Mouse (Mus musculus): ENCODE measurements around the gene Lect2. TPM values are rescaled to one million over a fixed set of nuclear protein-coding genes. Genes with fewer than 3 reads are reported as not detected.

The Lect2 gene
- polyA plus RNA-seq, 2 experiments: not detected

DNA sequence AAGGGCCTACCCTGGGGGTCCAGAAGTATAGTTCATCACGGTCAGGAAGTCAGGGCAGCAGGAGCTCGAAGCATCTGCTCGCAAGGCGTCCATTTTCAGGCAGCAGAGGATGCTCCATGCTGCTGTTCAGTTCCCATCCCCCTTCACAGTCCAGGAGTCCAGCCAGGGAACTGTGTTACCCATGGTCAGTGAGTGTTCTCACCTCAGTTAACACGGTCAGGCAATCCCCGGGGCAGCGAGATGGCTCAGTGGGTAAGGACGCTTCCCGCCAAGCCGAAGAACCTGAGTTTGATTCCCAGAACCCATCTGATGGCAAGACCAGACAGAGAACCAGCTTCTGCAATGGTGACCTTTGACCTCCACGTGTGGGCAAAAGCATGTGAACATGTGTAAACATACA lies 20.0 kb downstream of the Lect2 start:
- no peaks in the 10 kb centered on the region for H3K4me1 ChIP-seq (ENCODE audit: control insufficient read depth, insufficient read depth, low read length)
- H3K27me3 ChIP-seq (ENCODE audit: control insufficient read depth, insufficient read depth, low read length): no peaks in the 10 kb centered on the region
- WGBS: 86% methylated on average over 11 of the region's 11 CpGs
- H3K27ac ChIP-seq (replicated peaks; ENCODE audit: low read depth, low read length): no peak overlapping the region
- H3K4me2 ChIP-seq (replicated peaks; ENCODE audit: low read depth, low read length, severe bottlenecking): no peak overlapping the region
- DNase-seq (ENCODE audit: low spot score) (no peak), ATAC-seq (ENCODE audit: low FRiP score, low read depth) (no peak)
- TF ChIP-seq POLR2A (IDR thresholded peaks at IDR 0.05; ENCODE audit: borderline replicate concordance, extremely low read depth, insufficient read depth, insufficient read length): no peak
- H3K9me3 ChIP-seq (ENCODE audit: control insufficient read depth, low read length): no peaks in the 10 kb centered on the region
- H3K9ac ChIP-seq (ENCODE audit: low read depth, low read length, severe bottlenecking): no peak overlapping the region
- H3K36me3 ChIP-seq (ENCODE audit: control insufficient read depth, insufficient read depth, low read length): no peaks in the 10 kb centered on the region
- no peak overlapping the region for H3K4me3 ChIP-seq (replicated peaks; ENCODE audit: low read length)

DNA sequence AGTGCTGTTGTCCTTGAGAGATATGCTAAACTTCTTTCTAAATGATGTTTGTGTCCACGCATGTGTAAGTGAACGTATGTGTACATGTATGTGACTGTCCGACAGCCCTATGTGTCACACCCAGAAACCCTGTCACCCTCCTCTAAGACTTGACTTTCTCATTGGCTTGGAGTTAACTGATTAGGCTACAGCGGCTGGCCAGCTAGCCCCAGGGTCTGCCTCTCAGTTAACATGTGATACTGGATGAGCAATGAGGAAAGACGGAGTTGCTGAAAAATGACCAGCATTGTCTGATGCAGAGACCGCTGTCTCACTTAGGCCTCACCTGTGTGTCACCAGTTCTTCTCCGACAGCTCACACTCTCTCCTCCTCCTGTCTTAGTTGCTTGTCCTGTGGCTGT lies 20.5 kb downstream of the Lect2 start:
- no peaks in the 10 kb centered on the region for H3K9me3 ChIP-seq (ENCODE audit: control insufficient read depth, low read length)
- DNase-seq (ENCODE audit: low spot score): no peak
- H3K9ac ChIP-seq (ENCODE audit: low read depth, low read length, severe bottlenecking): no peak overlapping the region
- H3K4me3 ChIP-seq (replicated peaks; ENCODE audit: low read length): no peak overlapping the region
- no peak for ATAC-seq (ENCODE audit: low FRiP score, low read depth)
- no peak for TF ChIP-seq POLR2A (IDR thresholded peaks at IDR 0.05; ENCODE audit: borderline replicate concordance, extremely low read depth, insufficient read depth, insufficient read length)
- H3K27ac ChIP-seq (replicated peaks; ENCODE audit: low read depth, low read length): no peak overlapping the region
- H3K36me3 ChIP-seq (ENCODE audit: control insufficient read depth, insufficient read depth, low read length): no peaks in the 10 kb centered on the region
- H3K4me1 ChIP-seq (ENCODE audit: control insufficient read depth, insufficient read depth, low read length): no peaks in the 10 kb centered on the region
- WGBS: 90% methylated on average over 7 of the region's 7 CpGs
- H3K27me3 ChIP-seq (ENCODE audit: control insufficient read depth, insufficient read depth, low read length): no peaks in the 10 kb centered on the region
- no peak overlapping the region for H3K4me2 ChIP-seq (replicated peaks; ENCODE audit: low read depth, low read length, severe bottlenecking)

DNA sequence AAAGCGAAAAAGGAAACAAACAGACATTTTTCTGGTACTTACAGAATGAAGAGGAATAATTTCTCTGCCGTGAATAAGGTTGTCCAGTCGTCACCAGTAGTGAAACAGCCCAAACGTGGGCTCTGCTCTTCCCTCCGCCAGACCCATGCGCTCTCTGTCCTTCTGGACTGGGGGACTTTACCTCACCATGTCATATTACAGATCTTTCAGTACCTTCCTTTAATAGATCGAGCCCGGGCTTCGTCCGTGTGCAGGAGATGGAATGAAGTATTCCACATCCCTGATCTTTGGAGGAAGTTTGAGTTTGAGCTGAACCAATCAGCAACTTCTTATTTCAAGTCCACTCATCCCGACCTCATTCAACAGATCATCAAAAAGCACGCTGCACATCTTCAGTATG lies 21.4 kb downstream of the Lect2 start:
- H3K9ac ChIP-seq (ENCODE audit: low read depth, low read length, severe bottlenecking): no peak overlapping the region
- no peaks in the 10 kb centered on the region for H3K9me3 ChIP-seq (ENCODE audit: control insufficient read depth, low read length)
- TF ChIP-seq POLR2A (IDR thresholded peaks at IDR 0.05; ENCODE audit: borderline replicate concordance, extremely low read depth, insufficient read depth, insufficient read length): no peak
- no peak for ATAC-seq (ENCODE audit: low FRiP score, low read depth)
- H3K4me1 ChIP-seq (ENCODE audit: control insufficient read depth, insufficient read depth, low read length): no peaks in the 10 kb centered on the region
- no peak overlapping the region for H3K27ac ChIP-seq (replicated peaks; ENCODE audit: low read depth, low read length)
- no peak overlapping the region for H3K4me2 ChIP-seq (replicated peaks; ENCODE audit: low read depth, low read length, severe bottlenecking)
- no peak overlapping the region for H3K4me3 ChIP-seq (replicated peaks; ENCODE audit: low read length)
- H3K36me3 ChIP-seq (ENCODE audit: control insufficient read depth, insufficient read depth, low read length): no peaks in the 10 kb centered on the region
- no peaks in the 10 kb centered on the region for H3K27me3 ChIP-seq (ENCODE audit: control insufficient read depth, insufficient read depth, low read length)
- no peak for DNase-seq (ENCODE audit: low spot score)
- 85% methylated on average over 12 of the region's 12 CpGs for WGBS

DNA sequence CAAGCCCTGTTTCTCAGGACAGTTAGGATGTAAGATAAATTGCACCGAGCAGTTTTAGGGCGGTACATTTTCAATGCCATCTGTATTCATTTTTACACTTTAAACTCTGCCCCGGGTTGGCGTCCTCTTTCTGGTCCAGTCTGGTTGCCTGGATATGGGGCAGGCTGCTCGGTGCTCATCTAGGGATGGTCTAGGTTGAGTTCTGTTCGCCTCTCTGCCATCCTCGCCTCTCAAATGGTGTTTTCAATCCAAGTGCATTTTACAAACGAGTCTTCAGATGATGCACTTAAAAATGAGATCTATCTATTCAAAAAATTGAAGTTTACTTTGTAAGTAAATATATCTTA lies 25.5 kb downstream of the Lect2 start:
- Histone ChIP-seq H3K4me2 (replicated peaks; ENCODE audit: low read depth, low read length, severe bottlenecking) (peak overlapping the region; percentile 95), H3K9ac (ENCODE audit: low read depth, low read length, severe bottlenecking) (peak overlapping the region; percentile 70), H3K36me3 (ENCODE audit: control insufficient read depth, insufficient read depth, low read length) (no peaks in the 10 kb centered on the region), H3K27me3 (ENCODE audit: control insufficient read depth, insufficient read depth, low read length) (no peaks in the 10 kb centered on the region), H3K27ac (replicated peaks; ENCODE audit: low read depth, low read length) (no peak overlapping the region), H3K9me3 (ENCODE audit: control insufficient read depth, low read length) (no peaks in the 10 kb centered on the region), H3K4me3 (replicated peaks; ENCODE audit: low read length) (peak overlapping the region; percentile 64), H3K4me1 (ENCODE audit: control insufficient read depth, insufficient read depth, low read length) (no peaks in the 10 kb centered on the region)
- WGBS: 6% methylated on average over 8 of the region's 8 CpGs
- TF ChIP-seq POLR2A (IDR thresholded peaks at IDR 0.05; ENCODE audit: borderline replicate concordance, extremely low read depth, insufficient read depth, insufficient read length): no peak
- DNase-seq (ENCODE audit: low spot score) (no peak), ATAC-seq (ENCODE audit: low FRiP score, low read depth) (no peak)

DNA sequence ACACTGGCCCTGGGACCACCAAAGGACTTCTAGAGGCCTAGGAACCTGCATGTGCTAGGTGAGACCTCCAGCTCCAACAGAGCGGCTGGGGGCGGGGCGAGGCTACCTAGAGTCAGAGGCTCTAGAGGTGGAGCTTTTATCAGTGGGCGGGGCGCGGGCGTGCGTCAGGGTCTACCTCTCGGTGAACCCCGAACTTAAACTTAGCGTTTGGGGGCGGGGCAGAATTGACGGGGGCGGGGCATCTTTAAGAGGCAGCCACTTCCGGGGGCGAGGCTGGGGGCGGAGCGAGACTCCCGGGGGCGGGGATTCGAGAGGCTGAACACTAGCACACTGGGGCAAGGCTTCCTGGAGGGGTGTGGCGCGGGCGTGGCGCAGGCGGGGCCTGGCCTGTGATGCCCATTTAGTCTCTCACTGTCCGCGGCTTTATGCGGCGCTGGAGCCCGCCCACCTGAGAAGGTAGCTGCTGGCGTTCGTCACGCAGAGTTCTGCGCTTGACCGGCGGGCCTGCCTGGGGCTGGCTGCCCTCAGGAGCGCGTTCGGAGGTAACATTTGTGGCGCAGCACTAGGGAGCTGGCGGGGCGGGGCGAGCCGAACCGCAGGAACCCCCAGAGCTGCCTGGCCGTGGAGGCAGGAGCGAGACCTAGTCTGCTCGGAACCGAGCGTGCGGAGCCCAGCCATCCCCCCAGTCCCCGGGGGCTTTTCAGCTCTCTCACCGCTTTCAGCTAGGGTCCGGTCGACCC lies 26.1 kb downstream of the Lect2 start, which contains the start of gene Fbxl21:
Fbxl21 (plus strand) TSS at position 392 of the 740 bp plus-strand sequence.
- H3K4me1 ChIP-seq (ENCODE audit: control insufficient read depth, insufficient read depth, low read length): no peaks in the 10 kb centered on the region
- H3K9me3 ChIP-seq (ENCODE audit: control insufficient read depth, low read length): no peaks in the 10 kb centered on the region
- H3K27ac ChIP-seq (replicated peaks; ENCODE audit: low read depth, low read length): no peak within 1 kb of the TSS
- H3K9ac ChIP-seq (ENCODE audit: low read depth, low read length, severe bottlenecking): peak within 1 kb of the TSS; percentile 70
- WGBS: under 1% methylated on average over 42 of the region's 56 CpGs
- peak within 1 kb of the TSS; percentile 95 for H3K4me2 ChIP-seq (replicated peaks; ENCODE audit: low read depth, low read length, severe bottlenecking)
- H3K36me3 ChIP-seq (ENCODE audit: control insufficient read depth, insufficient read depth, low read length): no peaks in the 10 kb centered on the region
- H3K27me3 ChIP-seq (ENCODE audit: control insufficient read depth, insufficient read depth, low read length): no peaks in the 10 kb centered on the region
- peak within 1 kb of the TSS; percentile 64 for H3K4me3 ChIP-seq (replicated peaks; ENCODE audit: low read length)
- DNase-seq (ENCODE audit: low spot score) (peak; percentile 90), ATAC-seq (ENCODE audit: low FRiP score, low read depth) (peak; percentile 98)
- TF ChIP-seq POLR2A (IDR thresholded peaks at IDR 0.05; ENCODE audit: borderline replicate concordance, extremely low read depth, insufficient read depth, insufficient read length): 0 out of 2 replicates have a peak, but pooled peaks have one; percentile 42

Measured in limb, embryonic 14.5 days (tissue).